Mouse (Mus musculus) CH12.LX (cell line): ENCODE measurements around the gene Vhl. TPM values are rescaled to one million over a fixed set of nuclear protein-coding genes. Genes with fewer than 3 reads are reported as not detected.

Experiments
- DNase-seq: peaks from one replicate; pipeline ENCODE4 v3.0.0-alpha.2; 2013; ENCODE audit errors: extremely low read depth
- H3K27ac ChIP-seq: 2 replicates; pipeline ENCODE4 v1.5.1; 2012; ENCODE audit warnings: low read depth, mild to moderate bottlenecking, control low read depth, moderate library complexity; ENCODE audit not compliant: insufficient read depth
- H3K27me3 ChIP-seq: replicated peaks from 2 replicates; pipeline ENCODE3; 2012; ENCODE audit warnings: inconsistent platforms
- H3K36me3 ChIP-seq, 2 experiments: replicated peaks in 1 of 2; 2 replicates each; pipeline versions ENCODE3 to v1.6.1; 2012; ENCODE audit warnings: inconsistent platforms in 1 of 2, low read length in 1 of 2, mild to moderate bottlenecking in 1 of 2, mixed read lengths in 1 of 2, moderate library complexity in 1 of 2; ENCODE audit not compliant: control insufficient read depth in 1 of 2, insufficient read depth in 1 of 2
- H3K4me1 ChIP-seq, 2 experiments: 2 replicates each; pipeline ENCODE4 v1.6.1; 2012; ENCODE audit warnings: inconsistent platforms in 1 of 2, moderate library complexity in 1 of 2; ENCODE audit not compliant: insufficient read depth in 2 of 2, control insufficient read depth in 1 of 2
- H3K4me2 ChIP-seq: 2 replicates; pipeline ENCODE4 v1.6.1; 2012; ENCODE audit warnings: low read depth, mild to moderate bottlenecking, control low read depth; ENCODE audit not compliant: poor library complexity, insufficient read depth, severe bottlenecking
- H3K4me3 ChIP-seq, 3 experiments: fragments of 150-350 bp in 1 of 3; sonication (generic) in 1 of 3; replicated peaks in 1 of 3; 2 replicates each; pipeline versions ENCODE3 to v1.5.1; 2011 to 2012; ENCODE audit warnings: low read depth in 2 of 3, low read length in 2 of 3, mild to moderate bottlenecking in 2 of 3, moderate library complexity in 2 of 3, control low read depth in 1 of 3, improper control_type of control experiment in 1 of 3, inconsistent platforms in 1 of 3, mixed read lengths in 1 of 3; ENCODE audit not compliant: poor library complexity in 1 of 3
- H3K79me2 ChIP-seq: replicated peaks from 2 replicates; pipeline ENCODE4 v1.6.1; 2012; ENCODE audit warnings: mild to moderate bottlenecking, moderate library complexity; ENCODE audit not compliant: control insufficient read depth, poor library complexity, insufficient read depth, severe bottlenecking; ENCODE audit errors: extremely low read depth
- H3K9ac ChIP-seq: 2 replicates; pipeline ENCODE4 v1.6.1; 2012; ENCODE audit warnings: low read depth, mild to moderate bottlenecking, control low read depth, moderate library complexity; ENCODE audit not compliant: insufficient read depth
- H3K9me3 ChIP-seq: replicated peaks from 2 replicates; pipeline ENCODE3; 2012; ENCODE audit warnings: low read length, inconsistent platforms, mixed read lengths
- BHLHE40 ChIP-seq: IDR thresholded peaks from 2 replicates; pipeline ENCODE4 v1.6.1; 2011; ENCODE audit warnings: mild to moderate bottlenecking, low read depth, low read length, improper control_type of control experiment
- EP300 ChIP-seq: IDR thresholded peaks from 2 replicates; pipeline ENCODE4 v1.6.1; 2011; ENCODE audit warnings: low read length, improper control_type of control experiment
- IRF4 ChIP-seq: IDR thresholded peaks from 2 replicates; pipeline ENCODE4 v1.6.1; 2014; ENCODE audit warnings: low read depth, mild to moderate bottlenecking, inconsistent platforms, low read length, improper control_type of control experiment
- NRF1 ChIP-seq: IDR thresholded peaks from 2 replicates; pipeline ENCODE4 v1.6.1; 2014; ENCODE audit warnings: low read depth, mild to moderate bottlenecking, inconsistent platforms, low read length, improper control_type of control experiment, moderate library complexity
- PAX5 ChIP-seq: IDR thresholded peaks from 2 replicates; pipeline ENCODE4 v1.6.1; 2012; ENCODE audit warnings: low read length, inconsistent platforms, mixed read lengths
- POLR2AphosphoS2 ChIP-seq: IDR thresholded peaks from 2 replicates; pipeline ENCODE4 v1.6.1; 2011; ENCODE audit warnings: low read depth, low read length, improper control_type of control experiment
- ZMIZ1 ChIP-seq: IDR thresholded peaks from 2 replicates; pipeline ENCODE4 v1.6.1; 2012; ENCODE audit warnings: low read depth, mild to moderate bottlenecking, inconsistent platforms, low read length, improper control_type of control experiment
- ZNF384 ChIP-seq: IDR thresholded peaks from 2 replicates; pipeline ENCODE4 v1.6.1; 2012; ENCODE audit warnings: low read depth, low read length, improper control_type of control experiment, inconsistent platforms
- dilution Hi-C: fragments of 300-500 bp; cut with MboI; formaldehyde crosslinking; loops from 2 replicates; pipeline ENCODE4 v1.14.3; 2020; ENCODE audit warnings: low sequenced_read_pairs; ENCODE audit not compliant: extremely low pct_unique_long_range_greater_than_20kb, extremely low pct_ligation_motif_present
- in situ Hi-C: fragments of 300-500 bp; cut with MboI; formaldehyde crosslinking; loops from 3 replicates; pipeline ENCODE4 v1.14.3; 2019; ENCODE audit warnings: low sequenced_read_pairs, low pct_ligation_motif_present, low pct_unique_long_range_greater_than_20kb, mixed read lengths
- polyA plus RNA-seq: library from polyadenylated mRNA; unstranded; fragments of >175 nt; gene quantifications from 2 replicates; pipeline ENCODE4 v1.2.1, GENCODE M21; 2012; ENCODE audit warnings: low read depth; ENCODE audit not compliant: insufficient read length
- total RNA-seq, 2 experiments: library from RNA; depleted of rRNA; stranded (reverse); fragments of 300-350 nt in 1 of 2; fragments of >200 nt in 1 of 2; gene quantifications; 2 replicates each; pipeline ENCODE4 v1.2.3; 2012 to 2014

Gene Vhl
- total and polyA plus RNA-seq, 3 experiments = 14.2 to 36.6 (median 23.1) TPM

GRCm38 (mm10) chr6:113615489-113615888 lies 8.3 kb upstream of the Vhl start:
- Histone ChIP-seq H3K27ac (no peak overlapping the region), H3K36me3 (peaks cover 41 to 81% of the 10 kb centered on the region in 2 experiments), H3K4me2 (no peak overlapping the region), H3K9ac (no peak overlapping the region), H3K9me3 (peaks cover 2% of the 10 kb centered on the region), H3K4me1 (peaks cover 0 to 21% of the 10 kb centered on the region in 2 experiments; a peak in 2 of 4 replicates), H3K79me2 (peaks cover 17% of the 10 kb centered on the region), H3K4me3 (no peak overlapping the region), H3K27me3 (no peaks in the 10 kb centered on the region)
- in situ Hi-C loops = no loop called here
- no peak for TF ChIP-seq POLR2AphosphoS2
- TF ChIP-seq IRF4 = no peak
- no peak for TF ChIP-seq PAX5
- TF ChIP-seq NRF1 = no peak
- dilution Hi-C loops = no loop called here
- DNase-seq = no peak

- in situ Hi-C loops (no loop called here), dilution Hi-C loops (no loop called here)
- peaks cover 17% of the 10 kb centered on the region for H3K79me2 ChIP-seq
- no peaks in the 10 kb centered on the region for H3K9me3 ChIP-seq
- H3K9ac ChIP-seq = peak overlapping the region; percentile 80
- TF ChIP-seq BHLHE40 (no peak), ZNF384 (peak; percentile 66), ZMIZ1 (no peak), EP300 (no peak), PAX5 (no peak)
- H3K4me2 ChIP-seq = peak overlapping the region; percentile 87
- no peaks in the 10 kb centered on the region for H3K27me3 ChIP-seq
- DNase-seq = no peak
- H3K4me3 ChIP-seq = peak overlapping the region; percentile 56 to 68 (median 63)
- H3K27ac ChIP-seq = no peak overlapping the region
- H3K4me1 ChIP-seq = peaks cover 10 to 25% of the 10 kb centered on the region in 2 experiments; a peak in 3 of 4 replicates
- peaks cover 8 to 25% of the 10 kb centered on the region in 2 experiments for H3K36me3 ChIP-seq
These were observed 373 bp upstream of the Vhl start for GRCm38 (mm10) chr6:113623386-113623785.

GRCm38 (mm10) chr6:113624989-113625770 lies 1.4 kb downstream of the Vhl start:
- dilution Hi-C loops = no loop called here

More at GRCm38 (mm10) chr6:113624989-113625770, 1.4 kb downstream of the Vhl start:
- Histone ChIP-seq H3K79me2 (peaks cover 17% of the 10 kb centered on the region), H3K27me3 (no peaks in the 10 kb centered on the region), H3K9ac (peak overlapping the region; percentile 65), H3K4me3 (peak overlapping the region; percentile 75 to 83 (median 79)), H3K4me2 (peak overlapping the region; percentile 68), H3K4me1 (peaks cover 14 to 41% of the 10 kb centered on the region in 2 experiments), H3K36me3 (peaks cover 21 to 36% of the 10 kb centered on the region in 2 experiments), H3K27ac (no peak overlapping the region), H3K9me3 (no peaks in the 10 kb centered on the region)
- DNase-seq = no peak
- in situ Hi-C loops = no loop called here
- no peak for TF ChIP-seq NRF1
